Mouse (Mus musculus) kidney, adult 2 months (tissue): ENCODE results near the gene E2f3. TPM values are rescaled to one million over a fixed set of nuclear protein-coding genes. Genes with fewer than 3 reads are reported as not detected.

Experiments
- DNase-seq: peaks from one replicate; pipeline ENCODE4 v3.0.0; 2021
- H3K27ac ChIP-seq: fragments of 200-500 bp; 2 replicates; pipeline ENCODE4 v1.5.1; 2012; ENCODE audit warnings: low read depth, low read length, control low read depth, inconsistent platforms; ENCODE audit not compliant: insufficient read depth
- H3K27me3 ChIP-seq: fragments of 200-500 bp; replicated peaks from 2 replicates; pipeline ENCODE4 v1.6.1; 2012; ENCODE audit warnings: mild to moderate bottlenecking, moderate library complexity, low read length, inconsistent platforms; ENCODE audit not compliant: control insufficient read depth, insufficient read depth
- H3K36me3 ChIP-seq: fragments of 200-500 bp; 2 replicates; pipeline ENCODE4 v1.6.1; 2012; ENCODE audit warnings: mild to moderate bottlenecking, moderate library complexity, low read length, inconsistent platforms; ENCODE audit not compliant: control insufficient read depth, insufficient read depth
- H3K4me1 ChIP-seq: fragments of 200-500 bp; 2 replicates; pipeline ENCODE4 v1.6.1; 2011; ENCODE audit warnings: low read length; ENCODE audit not compliant: control insufficient read depth, insufficient read depth
- H3K4me3 ChIP-seq: fragments of 200-500 bp; 2 replicates; pipeline ENCODE4 v1.5.1; 2011; ENCODE audit warnings: mild to moderate bottlenecking, low read depth, low read length, control low read depth; ENCODE audit not compliant: insufficient read depth
- CTCF ChIP-seq: fragments of 200-500 bp; conservative IDR thresholded peaks from 2 replicates; pipeline ENCODE4 v1.5.1; 2011; ENCODE audit warnings: low read depth, mild to moderate bottlenecking, control low read depth, low read length, moderate library complexity, mixed read lengths; ENCODE audit not compliant: insufficient read depth, insufficient read length
- POLR2A ChIP-seq: fragments of 200-500 bp; IDR thresholded peaks from one replicate; pipeline ENCODE4 v1.6.1; 2011; ENCODE audit warnings: low read depth, low read length, control low read depth
- WGBS: fragments of 180-500 bp; shearing (Covaris S2); methylation state at CpG from one replicate; pipeline ENCODE4 v1.1.7; 2018; 5-methylcytosine and 5-hydroxymethylcytosine counted together
- polyA plus RNA-seq: library from polyadenylated mRNA; depleted of rRNA; stranded (reverse); fragments of >200 nt; gene quantifications from 2 replicates; pipeline ENCODE4 v1.2.3, GENCODE M21; 2012

E2f3 gene
- polyA plus RNA-seq, 1 experiment, result 2.2 TPM

- Histone ChIP-seq H3K36me3 (no peaks in the 10 kb centered on the region), H3K27ac (no peak overlapping the region), H3K27me3 (no peaks in the 10 kb centered on the region), H3K4me3 (no peak overlapping the region), H3K4me1 (no peaks in the 10 kb centered on the region)
- TF ChIP-seq CTCF, result no peak
- no peak for TF ChIP-seq POLR2A
- DNase-seq, result no peak
- 95% methylated on average over 9 of the region's 9 CpGs for WGBS
Observed at GRCm38 (mm10) chr13:29907995-29908394, 77.9 kb downstream of the E2f3 start.

GRCm38 (mm10) chr13:29906734-29907133, 79.1 kb downstream of the E2f3 start:
- H3K36me3 ChIP-seq, result no peaks in the 10 kb centered on the region

GRCm38 (mm10) chr13:29903341-29903740, 82.5 kb downstream of the E2f3 start:
- Histone ChIP-seq H3K4me1 (no peaks in the 10 kb centered on the region), H3K27ac (no peak overlapping the region), H3K4me3 (no peak overlapping the region), H3K36me3 (no peaks in the 10 kb centered on the region), H3K27me3 (no peaks in the 10 kb centered on the region)
- WGBS, result 97% methylated on average over 1 of the region's 1 CpGs
- no peak for TF ChIP-seq CTCF
- no peak for TF ChIP-seq POLR2A
- no peak for DNase-seq

More at GRCm38 (mm10) chr13:29906734-29907133, 79.1 kb downstream of the E2f3 start:
- whole genome bisulfite sequencing, result 94% methylated on average over 10 of the region's 10 CpGs
- no peak for TF ChIP-seq CTCF
- TF ChIP-seq POLR2A, result no peak
- no peak overlapping the region for H3K27ac ChIP-seq
- no peak overlapping the region for H3K4me3 ChIP-seq
- H3K27me3 ChIP-seq, result no peaks in the 10 kb centered on the region
- no peaks in the 10 kb centered on the region for H3K4me1 ChIP-seq
- DNase-seq, result no peak

GRCm38 (mm10) chr13:29902676-29903075, 83.2 kb downstream of the E2f3 start:
- Histone ChIP-seq H3K27ac (no peak overlapping the region), H3K27me3 (no peaks in the 10 kb centered on the region), H3K4me3 (no peak overlapping the region), H3K4me1 (no peaks in the 10 kb centered on the region), H3K36me3 (no peaks in the 10 kb centered on the region)
- no peak for TF ChIP-seq POLR2A
- no peak for TF ChIP-seq CTCF
- DNase-seq, result no peak
- WGBS, result 88% methylated on average over 1 of the region's 1 CpGs

- TF ChIP-seq POLR2A (no peak), CTCF (no peak)
- no peaks in the 10 kb centered on the region for H3K36me3 ChIP-seq
- no peak overlapping the region for H3K4me3 ChIP-seq
- H3K4me1 ChIP-seq, result no peaks in the 10 kb centered on the region
- no peaks in the 10 kb centered on the region for H3K27me3 ChIP-seq
- 69% methylated on average over 4 of the region's 4 CpGs for WGBS
- DNase-seq, result no peak
- H3K27ac ChIP-seq, result no peak overlapping the region
Observed at GRCm38 (mm10) chr13:29901641-29902040, 84.2 kb downstream of the E2f3 start.

GRCm38 (mm10) chr13:29866780-29867179, 119.1 kb downstream of the E2f3 start:
- H3K27ac ChIP-seq, result no peak overlapping the region
- 87% methylated on average over 3 of the region's 3 CpGs for WGBS
- H3K4me1 ChIP-seq, result no peaks in the 10 kb centered on the region
- no peaks in the 10 kb centered on the region for H3K36me3 ChIP-seq
- H3K27me3 ChIP-seq, result no peaks in the 10 kb centered on the region
- TF ChIP-seq POLR2A, result no peak
- TF ChIP-seq CTCF, result no peak
- H3K4me3 ChIP-seq, result no peak overlapping the region
- no peak for DNase-seq

- Histone ChIP-seq H3K4me1 (no peaks in the 10 kb centered on the region), H3K27ac (no peak overlapping the region), H3K4me3 (no peak overlapping the region), H3K27me3 (no peaks in the 10 kb centered on the region), H3K36me3 (no peaks in the 10 kb centered on the region)
- DNase-seq, result no peak
- no peak for TF ChIP-seq POLR2A
- no peak for TF ChIP-seq CTCF
- WGBS, result 51% methylated on average over 6 of the region's 6 CpGs
Observed at GRCm38 (mm10) chr13:29864331-29864730, 121.5 kb downstream of the E2f3 start.

GRCm38 (mm10) chr13:29860087-29860486, 125.8 kb downstream of the E2f3 start:
- Histone ChIP-seq H3K4me3 (no peak overlapping the region), H3K4me1 (no peaks in the 10 kb centered on the region), H3K27ac (no peak overlapping the region), H3K27me3 (no peaks in the 10 kb centered on the region), H3K36me3 (no peaks in the 10 kb centered on the region)
- TF ChIP-seq CTCF (no peak), POLR2A (no peak)
- WGBS, result 87% methylated on average over 2 of the region's 2 CpGs
- DNase-seq, result no peak
